Mouse (Mus musculus) thymus, postnatal 10 days (tissue): Measurements from ENCODE around the gene Rbm25.

Source experiments
- DNase-seq, 2 experiments: peaks; one replicate each; pipeline ENCODE4 v3.0.0; 2021; ENCODE audit warnings: low spot score in 2 of 2

The Rbm25 gene

DNA sequence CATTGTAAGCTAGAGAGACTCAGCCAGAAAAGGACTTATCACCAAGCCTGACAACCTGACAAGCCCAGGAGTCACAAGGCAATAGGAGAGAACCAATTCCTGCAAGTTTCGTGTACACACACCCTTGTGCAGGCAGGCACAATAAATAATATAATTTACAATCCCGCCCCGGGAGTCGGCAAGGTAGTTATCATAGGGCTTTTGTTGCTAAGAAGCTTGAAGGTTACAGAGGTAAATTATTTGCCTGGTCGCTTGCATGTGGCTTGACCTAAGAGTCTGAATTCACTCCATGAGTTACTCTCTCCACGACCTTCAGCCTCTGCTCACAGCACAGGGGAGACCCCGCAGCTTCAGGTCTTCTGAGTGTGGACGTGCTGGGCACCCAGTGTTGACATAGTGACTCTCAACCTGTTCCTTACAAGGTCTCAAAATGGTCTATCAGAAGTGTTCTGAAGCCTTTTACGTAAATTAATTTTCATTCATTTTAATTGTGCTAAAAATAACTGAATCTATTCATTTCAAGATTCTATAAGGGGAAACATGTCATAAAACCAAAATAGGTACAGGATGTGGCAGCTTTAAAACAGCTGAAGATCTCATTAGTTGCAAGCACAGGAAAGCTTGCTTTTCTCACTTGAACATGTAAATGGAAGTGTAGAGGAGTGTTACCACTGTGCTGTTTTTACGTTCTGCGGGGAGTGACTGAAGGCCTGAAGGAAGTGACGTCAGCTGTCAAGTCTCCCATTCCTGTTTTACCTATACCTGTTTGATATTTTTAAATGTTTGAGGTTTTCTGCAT lies 95.7 kb downstream of the Rbm25 start:
- no peak for DNase-seq

DNA sequence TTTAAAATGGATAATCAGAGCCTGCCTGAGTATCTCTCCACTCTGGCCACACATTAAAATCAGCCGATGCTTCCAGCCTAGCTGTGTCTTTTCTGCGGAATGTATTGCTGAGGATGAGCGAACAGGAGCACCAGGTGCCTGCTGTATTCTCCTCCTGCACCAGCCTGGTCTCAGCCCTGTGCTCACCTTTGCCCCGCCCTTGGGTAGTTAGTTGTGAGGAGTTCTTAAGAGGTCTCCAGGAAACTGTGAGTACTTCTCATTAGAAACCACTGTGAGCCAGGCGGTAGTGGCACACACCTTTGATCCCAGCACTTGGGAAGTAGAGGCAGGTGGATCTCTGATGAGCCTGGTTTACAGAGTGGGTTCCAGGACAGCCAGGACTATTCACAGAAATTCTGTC lies 101.2 kb downstream of the Rbm25 start:
- DNase-seq = no peak
